Mouse (Mus musculus) brain, embryonic 14.5 days (tissue): ENCODE data around the gene Bcl11a. TPM values are rescaled to one million over a fixed set of nuclear protein-coding genes. Genes with fewer than 3 reads are reported as not detected.
A peak's percentile ranks its signal among the peaks of the same experiment; 100 is the strongest.

Experiments
- DNase-seq: peaks from one replicate; pipeline ENCODE4 v3.0.0-alpha.2; 2011; ENCODE audit warnings: low read depth
- CTCF ChIP-seq: fragments of 200-500 bp; IDR thresholded peaks from 2 replicates; pipeline ENCODE4 v1.5.1; 2012; ENCODE audit warnings: inconsistent platforms, mild to moderate bottlenecking, moderate library complexity, borderline replicate concordance; ENCODE audit not compliant: insufficient read depth, insufficient read length; ENCODE audit errors: extremely low read depth
- POLR2A ChIP-seq: fragments of 200-500 bp; IDR thresholded peaks from 2 replicates; pipeline ENCODE4 v1.6.1; 2012; ENCODE audit warnings: mild to moderate bottlenecking, inconsistent platforms, borderline replicate concordance; ENCODE audit not compliant: poor library complexity, insufficient read depth, insufficient read length, severe bottlenecking; ENCODE audit errors: extremely low read depth
- polyA plus RNA-seq: library from polyadenylated mRNA; depleted of rRNA; stranded (reverse); fragments of >200 nt; gene quantifications from 2 replicates; pipeline ENCODE4 v1.2.3, GENCODE M21; 2012

Gene Bcl11a
- polyA plus RNA-seq, 1 experiment = 88.6 TPM

DNA sequence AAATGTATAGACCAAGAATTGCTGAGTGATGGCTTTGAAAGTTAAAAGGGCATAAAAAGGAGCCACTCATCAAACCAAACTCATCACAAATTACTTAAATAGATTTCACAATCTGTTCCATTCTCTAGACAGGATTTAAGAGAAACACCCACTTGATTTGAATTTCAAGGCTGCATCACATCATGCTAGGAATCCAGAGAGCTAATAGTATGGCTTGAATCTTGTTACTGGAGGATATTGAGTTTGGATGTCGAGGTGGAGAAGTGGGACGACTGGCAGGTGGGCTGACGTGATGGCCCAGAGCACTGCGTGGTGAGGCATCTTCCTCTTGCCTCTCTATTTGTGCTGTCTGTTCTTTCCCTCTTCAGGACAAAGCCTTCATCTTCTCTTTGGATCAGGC lies 99.6 kb downstream of the Bcl11a start:
- TF ChIP-seq POLR2A (no peak), CTCF (no peak)
- no peak for DNase-seq

DNA sequence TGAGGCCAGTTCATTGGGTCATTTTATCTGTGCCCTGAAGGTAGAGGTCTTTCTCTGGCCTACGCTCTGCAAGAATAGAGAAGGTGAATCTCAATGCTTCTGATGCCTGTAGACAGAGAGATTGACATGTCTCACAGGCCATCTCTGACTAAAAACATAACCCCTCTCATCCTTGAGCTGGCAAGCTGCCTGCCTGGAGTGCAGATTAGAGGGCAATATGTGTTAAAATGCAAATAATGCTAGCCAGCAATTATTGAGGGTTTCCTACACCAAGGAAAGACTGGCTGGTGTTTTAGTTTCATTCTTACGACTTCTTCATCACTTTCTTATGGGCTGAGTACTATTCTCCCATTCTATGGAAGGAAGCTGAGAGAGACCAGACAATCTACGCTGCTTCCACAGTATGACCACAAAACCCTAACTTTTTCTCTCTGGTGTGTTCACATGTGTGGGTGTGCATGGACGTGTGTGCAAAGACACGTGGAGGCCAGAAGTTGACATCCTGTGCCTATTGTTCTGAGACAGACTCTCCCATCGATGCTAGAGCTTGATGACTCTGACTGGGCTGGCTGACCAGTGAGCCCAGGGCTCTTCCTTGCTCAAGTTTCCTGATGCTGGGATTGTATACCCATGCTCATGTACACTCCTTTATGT lies 101.1 kb downstream of the Bcl11a start:
- TF ChIP-seq POLR2A = no peak
- TF ChIP-seq CTCF = no peak
- DNase-seq = no peak

DNA sequence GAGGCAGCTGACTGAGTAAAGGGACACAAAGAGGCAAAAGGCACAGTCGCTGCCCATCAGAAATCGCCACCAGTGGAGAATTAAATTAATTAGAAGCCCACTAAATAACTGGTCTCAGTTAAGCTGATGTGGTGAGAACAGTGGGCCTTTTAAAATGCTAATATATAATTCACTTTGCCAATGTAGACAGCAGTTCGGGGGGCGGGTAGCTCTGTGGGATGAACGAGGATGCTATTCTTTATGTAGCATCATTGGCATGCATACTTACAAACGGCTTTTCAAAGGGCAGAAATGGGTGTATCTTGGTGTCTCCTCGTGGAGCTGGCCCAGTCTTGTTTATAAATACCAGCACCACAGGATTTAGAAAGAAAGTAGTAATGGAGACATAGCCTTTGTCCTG lies 102.2 kb downstream of the Bcl11a start:
- peak; percentile 60 for DNase-seq
- TF ChIP-seq CTCF (no peak), POLR2A (no peak)

DNA sequence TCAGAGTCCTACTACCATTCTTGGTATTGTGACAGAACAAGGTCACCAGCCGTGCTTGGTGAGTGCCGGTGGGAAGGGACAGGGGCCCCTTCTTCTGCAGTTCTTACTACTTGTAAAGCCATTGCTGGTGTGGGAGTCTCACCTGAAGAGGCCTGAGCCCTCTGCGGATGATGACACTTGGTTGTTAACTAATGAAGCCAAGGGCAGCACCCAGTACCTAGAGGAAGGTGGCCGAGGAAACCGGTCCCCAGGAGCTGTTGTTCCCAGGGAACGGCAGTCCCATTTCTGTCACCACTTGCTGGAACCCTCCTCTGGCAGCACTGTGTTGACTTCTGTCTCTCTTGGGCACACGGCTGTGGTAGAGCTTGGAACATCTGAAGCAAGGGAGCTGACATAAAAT lies 105.6 kb downstream of the Bcl11a start:
- TF ChIP-seq POLR2A = no peak
- TF ChIP-seq CTCF = no peak
- no peak for DNase-seq

DNA sequence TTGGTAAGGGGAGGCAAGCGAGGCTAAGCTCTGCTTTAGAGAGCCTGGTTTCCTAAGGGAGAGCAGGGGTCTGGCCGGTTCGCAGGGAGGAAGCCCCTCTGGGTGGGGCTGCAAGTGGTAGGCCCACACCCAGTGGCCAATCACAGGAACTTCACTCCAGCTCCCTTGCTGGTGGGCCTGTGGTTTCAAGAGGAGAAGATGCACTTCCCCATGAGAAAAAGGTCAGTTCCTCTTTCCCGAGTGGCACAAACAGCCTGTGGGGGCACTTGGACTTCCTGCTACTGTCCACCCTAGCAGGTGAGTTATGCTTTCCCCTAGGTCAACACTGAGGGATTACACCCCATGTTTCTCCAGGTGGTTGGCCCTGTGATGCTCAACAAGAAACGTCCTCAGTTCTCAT lies 107.1 kb downstream of the Bcl11a start:
- peak; percentile 25; the same call in 1 of the 2 replicates for TF ChIP-seq CTCF
- TF ChIP-seq POLR2A = no peak

DNA sequence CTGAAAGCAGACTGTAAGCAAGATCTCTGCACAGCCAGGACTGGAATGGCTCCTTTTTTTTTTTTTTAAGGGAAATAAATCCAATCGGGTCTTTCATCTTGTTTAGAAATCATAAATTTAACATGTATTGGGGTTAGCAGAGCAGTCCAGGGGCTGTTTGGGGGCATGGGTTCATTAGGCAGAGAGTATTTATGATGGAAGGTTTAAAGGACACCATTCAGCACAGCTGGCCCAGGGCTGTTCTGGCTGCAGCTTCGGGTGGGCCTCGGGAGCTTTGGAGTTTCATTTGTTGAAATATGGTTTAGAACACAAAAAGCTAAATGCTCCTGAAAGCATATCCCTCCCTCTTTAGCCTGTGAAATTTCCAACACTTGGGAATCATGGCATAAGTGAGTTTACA lies 112.6 kb downstream of the Bcl11a start:
- TF ChIP-seq CTCF = no peak
- no peak for TF ChIP-seq POLR2A

More for the DNA sequence above, 107.1 kb downstream of the Bcl11a start:
- DNase-seq = no peak

DNA sequence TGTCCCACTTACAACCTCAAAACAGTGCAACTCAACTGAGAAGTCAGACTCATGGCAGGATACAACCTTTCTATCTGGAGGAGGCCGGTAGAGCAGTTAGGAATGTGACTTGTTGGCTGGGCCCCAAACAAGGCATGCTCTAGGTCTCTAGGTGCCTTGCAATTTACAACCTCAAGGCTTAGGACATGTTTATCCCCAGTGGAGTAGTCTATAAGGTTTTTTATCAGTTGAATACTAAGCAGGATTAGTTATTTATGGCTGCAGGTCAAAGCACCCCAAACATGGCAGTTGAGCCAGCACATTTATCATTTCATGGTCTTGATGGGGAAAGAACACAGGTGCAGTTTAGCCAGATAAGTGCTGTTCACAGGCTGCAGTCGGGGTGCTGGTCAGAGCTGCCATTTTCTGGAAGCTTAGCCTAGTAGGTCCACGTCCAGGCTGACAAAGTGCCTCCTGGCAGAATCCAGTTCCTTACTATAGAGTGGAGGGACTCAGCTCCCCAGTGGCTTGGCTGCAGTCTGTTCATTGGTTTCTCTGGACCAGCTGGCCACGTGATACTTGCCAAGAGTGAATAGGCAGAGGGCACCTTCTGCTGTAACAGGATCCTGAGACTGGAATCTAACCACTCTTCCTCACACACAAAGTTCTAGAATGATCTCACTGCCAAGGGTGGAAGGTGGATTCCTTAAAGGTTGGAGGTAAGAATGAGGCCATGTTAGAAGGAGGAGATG lies 118.8 kb downstream of the Bcl11a start:
- peak; percentile 39 for DNase-seq
- no peak for TF ChIP-seq POLR2A
- no peak for TF ChIP-seq CTCF

More for the DNA sequence above, 112.6 kb downstream of the Bcl11a start:
- DNase-seq = no peak

DNA sequence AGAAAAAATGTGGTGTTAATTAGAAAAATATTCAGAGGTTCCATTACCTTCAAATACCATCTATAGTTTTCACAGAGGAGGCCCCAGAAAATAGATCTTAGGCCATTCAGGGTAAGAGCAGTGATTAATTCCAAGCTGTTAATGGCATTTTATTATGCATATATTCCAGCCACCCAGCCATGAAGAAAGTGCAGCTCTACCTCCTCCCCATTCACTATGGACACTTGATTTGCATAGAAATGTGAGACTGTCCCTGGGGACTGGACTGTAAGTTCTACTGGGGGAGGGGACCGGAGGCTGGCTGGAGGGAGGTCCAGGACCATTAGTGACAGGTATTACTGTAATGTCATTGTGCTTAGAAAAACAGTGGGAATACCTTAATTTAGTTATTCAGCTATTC lies 119.6 kb downstream of the Bcl11a start:
- TF ChIP-seq POLR2A (no peak), CTCF (no peak)
- peak; percentile 30 for DNase-seq

DNA sequence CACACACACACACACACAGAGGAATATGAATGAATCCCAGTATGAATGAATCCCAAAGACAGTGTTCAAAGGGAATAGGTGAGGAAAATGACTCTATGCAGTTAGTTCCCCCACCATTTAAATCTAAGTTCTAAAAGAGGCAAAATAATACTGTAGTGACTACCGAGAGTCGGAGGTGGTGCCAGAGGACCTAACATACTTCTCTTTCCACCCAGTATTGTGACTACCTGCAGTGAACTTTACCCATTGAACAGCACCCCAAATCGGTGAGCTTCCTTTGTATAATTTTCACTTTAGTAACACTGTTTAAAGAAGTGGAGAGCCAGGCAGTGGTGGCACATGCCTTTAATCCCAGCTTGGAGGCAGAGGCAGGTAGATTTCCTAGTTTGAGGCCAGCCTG lies 121.7 kb downstream of the Bcl11a start:
- no peak for DNase-seq
- TF ChIP-seq CTCF = no peak
- TF ChIP-seq POLR2A = no peak

DNA sequence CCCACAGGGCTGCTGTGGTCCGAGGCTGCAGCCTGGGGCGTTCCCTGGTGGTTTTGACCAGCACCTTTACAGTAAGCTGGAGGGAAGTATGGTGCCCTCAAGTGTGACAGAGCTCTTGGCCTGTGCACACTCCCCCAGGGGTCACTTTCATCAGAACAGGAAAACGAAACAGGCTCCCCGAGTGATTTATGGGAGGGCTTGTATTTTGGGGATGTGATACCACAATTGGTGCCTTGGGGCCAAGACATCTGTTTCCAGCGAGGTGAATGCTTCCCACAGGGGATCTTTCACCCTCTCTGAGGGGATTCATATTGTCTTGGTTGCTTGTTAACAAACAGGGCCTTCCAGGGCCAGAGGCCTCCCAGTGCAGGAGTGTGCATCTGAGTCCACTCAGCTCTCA lies 122.5 kb downstream of the Bcl11a start:
- TF ChIP-seq POLR2A = no peak
- no peak for TF ChIP-seq CTCF
- no peak for DNase-seq

DNA sequence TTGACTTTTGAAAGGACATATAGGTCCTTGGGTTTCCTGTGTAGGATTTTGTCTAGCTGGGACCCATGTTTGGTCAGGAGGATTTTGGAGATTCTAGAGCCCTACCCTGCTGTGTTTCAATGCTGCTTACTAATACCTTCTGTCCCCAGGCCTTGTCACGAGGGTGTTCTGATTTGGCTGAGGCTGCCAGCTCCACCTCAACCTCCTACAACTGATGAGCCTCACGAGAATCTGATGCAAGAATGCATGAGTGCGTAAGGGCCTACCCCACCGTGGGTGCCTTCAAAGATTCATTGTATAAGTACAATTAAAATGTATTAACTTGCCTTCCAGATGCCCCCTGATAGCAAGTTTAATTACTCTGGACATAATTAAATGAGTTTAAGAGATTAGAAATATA lies 123.4 kb downstream of the Bcl11a start:
- TF ChIP-seq CTCF = no peak
- TF ChIP-seq POLR2A = no peak
- DNase-seq = no peak

DNA sequence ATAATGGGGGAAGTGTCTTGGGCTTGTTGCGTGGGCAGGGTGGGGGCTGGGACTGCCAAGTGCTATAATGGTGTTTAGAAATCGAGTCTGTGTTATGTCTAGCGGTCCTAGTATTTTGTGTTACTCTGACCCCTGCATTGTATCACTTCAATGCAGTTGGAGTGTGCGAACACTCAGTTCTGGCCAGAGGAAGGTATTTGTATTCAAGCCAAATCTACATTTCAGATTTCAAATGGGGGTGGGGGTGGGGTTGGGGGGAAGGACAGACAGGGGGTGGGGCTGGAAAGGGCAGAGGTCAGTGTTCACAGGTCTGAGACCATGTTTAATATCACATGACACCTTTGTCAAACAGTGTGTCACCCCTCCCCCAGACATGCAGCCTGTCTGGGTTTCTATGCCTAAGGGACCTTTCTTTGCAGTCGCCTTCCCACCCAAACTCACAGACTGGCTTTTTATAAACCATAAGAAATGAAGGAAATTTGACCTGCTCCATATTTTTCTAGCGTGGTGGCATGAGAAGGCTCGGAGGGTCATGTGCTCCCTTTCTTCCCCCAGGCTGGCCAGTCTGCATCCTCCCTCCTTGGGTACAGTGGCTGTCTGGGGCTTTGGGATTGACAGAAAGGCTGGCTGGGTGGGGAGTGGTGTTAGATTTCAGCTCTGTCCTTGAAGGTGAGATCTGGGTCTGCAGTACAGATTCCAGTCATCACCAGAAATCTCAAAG lies 124.9 kb downstream of the Bcl11a start:
- peak; percentile 34 for DNase-seq

More for the DNA sequence above, 124.9 kb downstream of the Bcl11a start:
- TF ChIP-seq POLR2A (no peak), CTCF (no peak)
